Mouse (Mus musculus) neural tube, embryonic 11.5 days (tissue): ENCODE data around the gene Isg15. TPM values are rescaled to one million over a fixed set of nuclear protein-coding genes. Genes with fewer than 3 reads are reported as not detected.

ENCODE experiments used
- ATAC-seq: fragments of 200-750 bp; cut with Nextera tagmentation; 2 replicates; pipeline ENCODE4 v1.8.0; 2017; ENCODE audit warnings: moderate number of reproducible peaks, mild to moderate bottlenecking, moderate TSS enrichment, moderate library complexity; ENCODE audit not compliant: insufficient read depth, low FRiP score, low TSS enrichment
- DNase-seq: peaks from one replicate; pipeline ENCODE4 v3.0.0-alpha.2; 2015; ENCODE audit warnings: low spot score
- H3K27ac ChIP-seq: fragments of 300-500 bp; sonication (generic); 2 replicates; pipeline ENCODE4 v1.5.1; 2014; ENCODE audit warnings: low read depth, mild to moderate bottlenecking, low read length
- H3K27me3 ChIP-seq: fragments of 300-500 bp; sonication (generic); 2 replicates; pipeline ENCODE4 v1.6.1; 2014; ENCODE audit warnings: mild to moderate bottlenecking, low read length, mixed read lengths; ENCODE audit not compliant: control insufficient read depth, insufficient read depth
- H3K36me3 ChIP-seq: fragments of 300-500 bp; sonication (generic); 2 replicates; pipeline ENCODE4 v1.6.1; 2014; ENCODE audit warnings: mild to moderate bottlenecking, low read length, moderate library complexity, mixed read lengths; ENCODE audit not compliant: control insufficient read depth, insufficient read depth
- H3K4me1 ChIP-seq: fragments of 300-500 bp; sonication (generic); 2 replicates; pipeline ENCODE4 v1.6.1; 2014; ENCODE audit warnings: low read length, mixed read lengths; ENCODE audit not compliant: control insufficient read depth, insufficient read depth
- H3K4me2 ChIP-seq: fragments of 300-500 bp; sonication (generic); 2 replicates; pipeline ENCODE4 v1.6.1; 2014; ENCODE audit warnings: low read depth, mild to moderate bottlenecking, moderate library complexity
- H3K4me3 ChIP-seq: fragments of 300-500 bp; sonication (generic); 2 replicates; pipeline ENCODE4 v1.5.1; 2014; ENCODE audit warnings: low read depth, low read length
- H3K9ac ChIP-seq: fragments of 300-500 bp; sonication (generic); 2 replicates; pipeline ENCODE4 v1.6.1; 2014; ENCODE audit warnings: mild to moderate bottlenecking, low read length
- H3K9me3 ChIP-seq: fragments of 300-500 bp; sonication (generic); 2 replicates; pipeline ENCODE4 v1.6.1; 2016; ENCODE audit warnings: low read length; ENCODE audit not compliant: control insufficient read depth
- WGBS: fragments of 180-500 bp; shearing (Covaris S2); extraction: QIAGEN DNeasy Blood & Tissue Kit; methylation state at CpG from one replicate; pipeline ENCODE4 v1.1.7; 2014; 5-methylcytosine and 5-hydroxymethylcytosine counted together
- polyA plus RNA-seq: library from polyadenylated mRNA; unstranded; fragments of >200 nt; fragmentation: Nextera tagmentation; extraction: Ambion mirVana; gene quantifications from 2 replicates; pipeline ENCODE4 v1.2.1, GENCODE M21; 2014

Isg15 gene
- polyA plus RNA-seq, 1 experiment from 2014 or later = not detected

GRCm38 (mm10) chr4:156228393-156229024 lies 27.9 kb upstream of the Isg15 start:
- H3K9me3 ChIP-seq = no peaks in the 10 kb centered on the region
- H3K4me3 ChIP-seq = no peak overlapping the region
- 26% methylated on average over 12 of the region's 12 CpGs for WGBS
- 0 out of 2 replicates have a peak, but pooled peaks cover 2% of the 10 kb centered on the region for H3K4me1 ChIP-seq
- DNase-seq (no peak), ATAC-seq (no peak)
- H3K36me3 ChIP-seq = peaks cover 13% of the 10 kb centered on the region
- no peak overlapping the region for H3K4me2 ChIP-seq
- no peaks in the 10 kb centered on the region for H3K27me3 ChIP-seq
- no peak overlapping the region for H3K9ac ChIP-seq
- H3K27ac ChIP-seq = no peak overlapping the region

DNA sequence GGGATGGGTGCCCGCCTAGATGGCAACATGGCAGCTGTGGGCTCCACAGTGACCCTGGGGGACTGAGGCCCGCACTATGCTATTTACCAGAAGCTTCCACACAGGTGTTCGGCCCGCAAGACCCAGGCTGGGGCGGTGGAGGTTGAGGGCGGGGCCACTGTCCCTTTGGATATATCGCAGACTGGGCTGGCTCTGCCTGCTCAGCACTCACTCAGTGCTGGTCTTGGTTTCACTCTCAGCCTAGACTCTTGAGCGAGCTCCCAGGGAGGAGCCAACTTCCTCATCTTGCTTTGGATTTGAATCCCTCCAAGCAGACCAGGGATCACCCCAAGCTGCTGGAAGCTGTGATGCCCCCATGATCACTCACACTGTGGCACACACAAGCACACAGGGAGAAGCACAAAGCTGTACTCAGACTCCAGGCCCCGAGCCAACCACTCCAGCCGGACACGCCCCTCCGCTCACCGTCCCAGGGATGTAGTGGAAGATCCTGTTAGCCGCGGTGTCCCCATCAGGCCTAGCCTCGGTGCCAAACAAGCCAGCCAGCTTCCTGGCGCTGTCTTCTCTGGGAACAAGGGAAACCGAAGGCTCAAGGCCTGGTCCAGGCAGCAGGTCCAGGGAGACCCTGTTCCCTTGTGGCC lies 27.3 kb upstream of the Isg15 start:
- Histone ChIP-seq H3K9me3 (no peaks in the 10 kb centered on the region), H3K36me3 (peaks cover 11% of the 10 kb centered on the region), H3K27ac (no peak overlapping the region), H3K4me2 (no peak overlapping the region), H3K9ac (no peak overlapping the region), H3K4me3 (no peak overlapping the region), H3K27me3 (no peaks in the 10 kb centered on the region), H3K4me1 (no peaks in the 10 kb centered on the region)
- ATAC-seq (no peak), DNase-seq (no peak)
- 40% methylated on average over 18 of the region's 18 CpGs for whole genome bisulfite sequencing

DNA sequence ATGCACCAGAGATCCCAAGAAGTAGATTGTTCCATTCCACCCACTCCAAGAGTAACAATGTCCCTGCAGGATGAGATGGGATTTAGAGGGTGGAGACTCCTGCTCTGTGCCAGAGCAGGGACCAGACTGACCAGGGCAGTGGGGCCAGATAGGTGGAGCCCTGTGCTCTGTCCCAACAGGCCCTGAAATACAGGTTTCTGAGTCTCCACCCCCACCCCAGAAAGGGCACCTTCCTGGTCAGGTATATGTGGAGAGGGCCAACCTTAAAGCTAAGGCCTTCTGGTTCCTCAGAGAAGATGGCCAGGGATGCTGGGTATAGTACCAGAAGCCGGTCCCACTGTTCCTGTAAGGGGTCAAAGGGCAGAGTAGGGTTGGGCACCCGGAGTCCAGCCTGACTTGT lies 23.7 kb upstream of the Isg15 start:
- no peak overlapping the region for H3K27ac ChIP-seq
- no peaks in the 10 kb centered on the region for H3K4me1 ChIP-seq
- H3K9me3 ChIP-seq = no peaks in the 10 kb centered on the region
- ATAC-seq = no peak
- H3K27me3 ChIP-seq = no peaks in the 10 kb centered on the region
- 73% methylated on average over 2 of the region's 2 CpGs for WGBS
- H3K4me3 ChIP-seq = no peak overlapping the region
- H3K9ac ChIP-seq = no peak overlapping the region
- DNase-seq = no peak
- no peaks in the 10 kb centered on the region for H3K36me3 ChIP-seq
- no peak overlapping the region for H3K4me2 ChIP-seq

DNA sequence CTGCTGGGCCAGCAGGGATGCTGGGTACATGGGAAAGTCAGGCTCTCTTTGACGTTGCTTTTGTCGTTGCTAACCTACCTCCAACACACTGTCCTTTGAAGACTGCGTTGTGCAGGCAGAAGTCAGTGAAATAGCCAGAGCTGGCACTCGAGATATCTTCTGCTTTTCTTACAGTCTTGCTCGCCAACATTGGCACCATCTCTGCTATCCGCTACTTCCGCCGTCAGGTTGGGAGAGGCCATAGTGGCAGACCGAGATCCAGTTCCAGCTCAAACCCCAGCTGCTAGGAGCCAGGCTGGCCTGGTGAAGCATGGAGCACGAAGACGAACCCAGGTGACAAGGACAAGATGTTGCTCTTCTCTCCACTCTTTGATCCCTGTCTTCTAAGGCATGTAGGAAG lies 19.3 kb upstream of the Isg15 start:
- Histone ChIP-seq H3K36me3 (no peaks in the 10 kb centered on the region), H3K9ac (no peak overlapping the region), H3K27me3 (no peaks in the 10 kb centered on the region), H3K4me2 (no peak overlapping the region), H3K27ac (no peak overlapping the region), H3K4me1 (no peaks in the 10 kb centered on the region), H3K9me3 (no peaks in the 10 kb centered on the region), H3K4me3 (no peak overlapping the region)
- 91% methylated on average over 11 of the region's 11 CpGs for WGBS
- no peak for DNase-seq
- ATAC-seq = no peak

- Histone ChIP-seq H3K9ac (no peak overlapping the region), H3K4me3 (no peak overlapping the region), H3K4me2 (no peak overlapping the region), H3K9me3 (no peaks in the 10 kb centered on the region), H3K36me3 (no peaks in the 10 kb centered on the region), H3K27ac (no peak overlapping the region), H3K27me3 (no peaks in the 10 kb centered on the region), H3K4me1 (no peaks in the 10 kb centered on the region)
- WGBS = 74% methylated on average over 16 of the region's 16 CpGs
- ATAC-seq (no peak), DNase-seq (no peak)
These were observed 17.2 kb upstream of the Isg15 start for GRCm38 (mm10) chr4:156217838-156218237.

DNA sequence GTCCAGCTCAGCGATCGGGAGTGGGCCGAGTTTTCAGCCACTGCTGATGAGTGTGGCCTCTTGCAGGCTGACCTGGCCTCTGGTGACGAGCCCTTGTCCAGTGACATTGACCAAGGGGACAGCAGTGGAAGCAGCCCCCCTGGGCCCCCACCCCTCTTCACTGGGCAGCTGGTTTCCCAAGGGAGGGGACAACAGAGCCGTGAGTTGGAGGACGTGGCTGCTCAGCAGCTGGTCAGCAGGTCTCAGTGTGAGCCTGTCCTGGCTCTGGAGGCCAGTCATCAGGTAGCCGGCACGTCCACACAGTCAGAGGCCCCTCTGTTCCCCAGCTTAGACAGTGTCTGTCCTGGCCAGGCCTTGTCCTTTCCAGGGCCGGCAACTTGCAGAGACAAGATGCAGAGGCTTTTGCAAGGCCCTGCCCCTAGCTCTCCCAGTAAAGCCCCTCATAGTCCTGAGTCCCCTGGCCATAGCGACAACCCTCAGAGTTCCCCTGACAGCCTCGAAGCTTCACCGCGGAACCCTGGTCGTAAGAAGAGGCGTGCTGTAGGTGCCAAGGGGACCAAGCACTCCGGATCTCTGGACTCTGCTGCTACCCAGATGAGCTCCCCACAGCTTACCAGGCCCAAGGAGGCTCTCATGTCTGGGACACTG lies 16.5 kb upstream of the Isg15 start:
- no peaks in the 10 kb centered on the region for H3K36me3 ChIP-seq
- WGBS = 83% methylated on average over 16 of the region's 16 CpGs

DNA sequence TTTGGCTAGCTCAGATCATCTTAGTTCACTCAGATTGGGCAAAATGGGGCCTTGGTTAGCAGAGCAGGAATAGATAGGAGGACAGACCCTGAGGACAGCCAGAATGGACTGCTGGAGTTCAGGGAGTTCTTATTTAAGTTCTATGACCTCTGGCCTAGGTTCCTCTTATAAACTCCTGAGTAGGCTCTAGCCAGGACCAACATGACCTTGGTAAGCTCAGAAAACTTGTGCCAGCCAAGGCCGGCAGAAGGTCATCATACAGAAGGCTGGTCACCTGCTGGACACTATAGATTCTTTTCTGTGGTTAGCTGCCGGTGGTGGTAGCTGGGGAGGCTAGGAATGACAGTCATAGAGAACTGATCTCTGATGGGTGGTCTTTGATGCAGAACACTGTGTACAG lies 15.6 kb upstream of the Isg15 start:
- no peak for DNase-seq
- H3K9ac ChIP-seq = no peak overlapping the region
- H3K4me1 ChIP-seq = no peaks in the 10 kb centered on the region
- H3K27me3 ChIP-seq = no peaks in the 10 kb centered on the region
- no peaks in the 10 kb centered on the region for H3K9me3 ChIP-seq
- H3K4me2 ChIP-seq = no peak overlapping the region
- H3K27ac ChIP-seq = no peak overlapping the region
- ATAC-seq = no peak
- H3K4me3 ChIP-seq = no peak overlapping the region
- WGBS = 88% methylated on average over 2 of the region's 2 CpGs
- H3K36me3 ChIP-seq = no peaks in the 10 kb centered on the region

More for the DNA sequence above, 16.5 kb upstream of the Isg15 start:
- no peaks in the 10 kb centered on the region for H3K9me3 ChIP-seq
- H3K4me3 ChIP-seq = no peak overlapping the region
- no peaks in the 10 kb centered on the region for H3K4me1 ChIP-seq
- H3K27ac ChIP-seq = no peak overlapping the region
- no peak overlapping the region for H3K4me2 ChIP-seq
- DNase-seq (no peak), ATAC-seq (no peak)
- no peaks in the 10 kb centered on the region for H3K27me3 ChIP-seq
- H3K9ac ChIP-seq = no peak overlapping the region

DNA sequence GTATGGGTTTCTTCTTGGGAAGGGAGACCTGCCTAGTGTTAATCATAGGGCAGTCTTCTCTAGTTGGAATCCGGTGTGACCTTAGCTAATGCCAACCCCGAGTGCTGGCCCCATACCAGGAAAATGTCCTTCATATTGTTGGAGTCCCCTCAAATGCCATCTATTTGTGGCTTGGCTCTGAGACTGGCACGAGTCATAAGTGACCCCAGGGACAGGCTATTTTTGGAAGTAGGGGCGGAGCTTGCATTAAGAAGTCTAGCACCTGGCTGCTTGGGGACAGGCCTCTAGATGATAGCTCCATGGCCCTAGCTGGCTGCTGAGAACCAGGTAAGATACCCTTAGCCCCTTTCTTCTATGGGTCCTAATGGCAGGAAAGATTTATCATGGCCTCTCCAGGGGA lies 15.0 kb upstream of the Isg15 start, which contains the start of gene Perm1:
Perm1 (plus strand) TSS at position 220 of the 400 bp plus-strand sequence.
- no peak within 1 kb of the TSS for H3K27ac ChIP-seq
- no peaks in the 10 kb centered on the region for H3K9me3 ChIP-seq
- H3K4me3 ChIP-seq = no peak within 1 kb of the TSS
- DNase-seq (no peak), ATAC-seq (no peak)
- no peak within 1 kb of the TSS for H3K4me2 ChIP-seq
- no peak within 1 kb of the TSS for H3K9ac ChIP-seq
- no peaks in the 10 kb centered on the region for H3K36me3 ChIP-seq
- no peaks in the 10 kb centered on the region for H3K27me3 ChIP-seq
- 81% methylated on average over 4 of the region's 4 CpGs for WGBS
- no peaks in the 10 kb centered on the region for H3K4me1 ChIP-seq

DNA sequence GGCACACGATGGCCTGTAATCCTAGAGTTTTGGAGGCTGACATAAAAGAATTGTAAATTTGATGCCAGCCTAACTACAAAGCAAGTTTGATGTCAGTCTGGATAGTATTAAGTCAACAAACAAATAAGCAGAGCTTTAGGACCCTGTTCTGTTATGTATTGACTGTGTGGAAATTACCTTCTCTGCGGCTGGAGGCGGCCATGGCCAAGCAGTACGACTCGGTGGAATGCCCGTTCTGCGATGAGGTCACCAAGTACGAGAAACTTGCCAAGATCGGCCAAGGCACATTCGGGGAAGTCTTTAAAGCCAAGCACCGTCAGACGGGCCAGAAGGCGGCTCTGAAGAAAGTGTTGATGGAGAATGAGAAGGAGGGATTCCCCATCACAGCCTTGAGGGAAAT lies 12.5 kb upstream of the Isg15 start:
- WGBS = 96% methylated on average over 13 of the region's 13 CpGs
- Histone ChIP-seq H3K4me3 (no peak overlapping the region), H3K4me2 (no peak overlapping the region), H3K9ac (no peak overlapping the region), H3K36me3 (no peaks in the 10 kb centered on the region), H3K4me1 (no peaks in the 10 kb centered on the region), H3K27ac (no peak overlapping the region), H3K27me3 (no peaks in the 10 kb centered on the region), H3K9me3 (no peaks in the 10 kb centered on the region)
- ATAC-seq (no peak), DNase-seq (no peak)
